Mouse (Mus musculus) layer of hippocampus, postnatal 25 days (tissue): Measurements from ENCODE around the gene Dnajb14. TPM values are rescaled to one million over a fixed set of nuclear protein-coding genes. Genes with fewer than 3 reads are reported as not detected.
A peak's percentile ranks its signal among the peaks of the same experiment; 100 is the strongest.
"Not testable (repeated sequence)": the region's sequence is repeated elsewhere in the genome, so short reads cannot be mapped to it uniquely, and the experiment has no call there.

Experiments used
- DNase-seq, 2 experiments: peaks; one replicate each; pipeline ENCODE4 v3.0.0; 2022; ENCODE audit warnings: mixed read lengths in 2 of 2, low spot score in 1 of 2; ENCODE audit errors: extremely low spot score in 1 of 2
- total RNA-seq, 2 experiments: library from RNA; stranded (reverse); gene quantifications; 2 replicates each; pipeline ENCODE4 v1.2.3; 2021

Gene Dnajb14
- total RNA-seq, 2 experiments from 2014 or later = 46.1 to 50.5 TPM

DNA sequence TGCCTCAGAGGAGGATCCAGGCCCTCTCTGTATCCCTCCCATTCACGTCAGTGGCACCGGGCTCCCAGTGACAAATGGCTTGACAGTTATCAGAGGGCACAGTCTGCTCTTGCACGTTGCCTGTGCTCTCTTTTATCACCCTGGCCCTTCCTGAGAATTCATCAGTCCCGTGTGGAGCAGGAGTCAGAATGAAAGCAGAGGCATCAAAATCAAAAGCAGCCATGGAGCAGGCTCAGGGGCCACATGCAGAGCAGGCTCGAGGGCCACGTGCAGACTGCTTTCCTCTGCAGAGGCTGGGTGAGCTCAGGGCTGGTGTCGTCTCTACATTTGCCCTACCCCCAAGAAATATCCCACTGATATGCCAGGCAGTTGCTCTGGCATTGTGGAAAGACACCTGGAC is 84.3 kb downstream of the Dnajb14 start:
- DNase-seq = no peak

DNA sequence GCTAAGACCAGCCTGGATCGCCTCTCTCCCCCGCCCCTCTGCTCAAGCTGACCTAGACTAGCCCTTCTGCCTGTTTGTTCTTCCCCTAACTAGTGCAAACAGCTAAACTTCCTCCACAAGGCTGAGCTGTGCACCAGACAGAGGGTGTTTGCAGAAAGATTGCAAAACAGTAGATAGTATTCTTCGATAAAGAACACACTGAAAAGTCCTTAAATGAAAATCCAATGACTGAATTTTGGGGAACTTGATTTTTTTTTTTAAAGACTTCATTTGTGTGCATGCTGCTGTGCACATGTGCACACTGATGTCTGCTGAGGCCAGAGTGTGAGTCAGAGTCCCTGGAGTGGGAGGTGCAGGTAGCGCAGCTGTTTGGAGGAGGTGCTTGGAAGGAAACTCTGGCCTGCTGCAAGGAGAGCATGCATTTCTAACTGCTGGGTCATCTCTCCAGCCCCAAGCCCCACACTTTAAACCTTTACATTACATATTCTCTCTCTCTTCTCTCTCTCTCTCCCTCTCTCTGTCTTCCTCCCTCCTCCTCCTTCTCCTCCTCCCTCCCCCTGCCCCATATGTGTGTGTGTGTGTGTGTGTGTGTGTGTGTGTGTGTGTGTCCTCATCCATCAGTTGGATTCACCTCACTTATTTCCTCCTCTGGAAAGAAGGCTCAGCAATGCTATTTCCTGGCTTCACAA is 84.9 kb downstream of the Dnajb14 start:
- no peak for DNase-seq

DNA sequence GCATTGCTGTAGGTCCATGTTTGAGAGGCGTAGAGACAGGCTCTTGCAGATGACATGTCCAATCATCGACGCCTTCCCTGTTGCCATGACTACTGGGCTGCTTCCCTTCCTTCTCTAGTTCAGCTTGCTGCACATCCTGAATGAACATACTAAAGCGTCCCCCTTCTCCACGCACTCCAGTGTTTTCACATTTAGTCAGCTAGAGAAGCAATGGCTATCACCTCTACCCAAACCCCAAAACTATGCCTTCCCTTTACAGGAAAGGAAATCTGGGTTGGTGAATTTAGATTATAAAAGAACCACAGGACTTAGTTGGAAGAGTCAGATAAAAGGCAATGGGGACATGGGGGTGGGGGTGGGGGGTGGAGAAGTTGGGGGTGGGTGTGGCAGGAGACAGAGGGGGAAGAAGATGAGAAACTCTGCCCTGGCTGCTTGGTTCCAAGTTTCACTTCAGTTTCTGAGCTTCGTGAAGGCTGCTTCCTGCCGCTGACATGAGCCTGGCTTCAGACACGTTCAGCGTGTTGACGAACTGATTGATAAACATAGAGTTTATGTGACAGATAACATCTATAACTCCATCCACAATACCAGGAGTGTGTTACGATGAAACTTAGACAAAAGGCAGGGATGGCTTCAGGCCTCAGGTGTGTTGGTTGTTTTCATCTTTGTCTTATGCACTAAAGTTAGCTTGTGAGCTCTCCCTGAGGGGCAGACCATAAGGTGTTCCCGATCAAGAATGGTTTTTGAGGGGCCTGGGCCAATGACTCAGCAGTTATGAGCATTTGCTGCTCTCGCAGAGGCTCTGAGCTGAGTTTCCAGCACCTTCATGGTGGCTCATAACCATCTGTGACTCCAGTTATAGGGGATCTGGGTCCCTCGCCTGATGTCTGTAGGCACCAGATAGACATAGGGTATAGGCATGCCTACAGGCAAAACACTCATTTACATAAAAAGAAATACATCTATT is 85.7 kb downstream of the Dnajb14 start:
- DNase-seq = peak in 1 of 2 experiments; percentile 40

DNA sequence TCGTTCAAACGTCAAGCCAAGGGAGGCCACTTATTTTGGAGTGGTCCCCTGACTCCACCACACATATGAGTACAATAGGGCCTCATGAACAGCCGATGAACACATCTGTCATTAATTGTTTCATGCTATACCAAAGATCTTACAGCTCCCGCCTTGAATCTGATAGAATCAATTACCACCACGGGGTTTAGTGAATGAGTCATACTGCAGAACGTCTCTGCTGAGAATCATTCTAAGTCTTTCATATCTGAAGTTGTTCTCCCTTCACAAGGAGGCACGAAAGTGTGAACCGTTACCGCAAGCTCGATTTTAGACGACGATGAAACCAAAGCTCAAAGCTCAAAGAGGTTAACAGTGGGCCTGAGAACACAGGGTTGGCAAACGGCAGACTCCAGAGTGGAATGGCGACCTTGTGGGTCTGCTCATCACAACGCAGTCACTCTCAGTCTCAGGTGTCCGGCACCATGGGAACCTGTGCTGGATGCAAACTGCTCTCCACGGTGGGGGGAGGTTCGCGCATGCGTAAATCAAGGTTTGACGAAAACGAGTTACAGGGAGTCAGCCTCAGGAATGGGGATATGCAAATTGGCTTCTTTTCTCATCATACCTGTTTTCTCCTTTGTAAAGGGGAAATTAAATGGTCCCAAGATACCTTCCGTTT is 86.9 kb downstream of the Dnajb14 start:
- no peak for DNase-seq

DNA sequence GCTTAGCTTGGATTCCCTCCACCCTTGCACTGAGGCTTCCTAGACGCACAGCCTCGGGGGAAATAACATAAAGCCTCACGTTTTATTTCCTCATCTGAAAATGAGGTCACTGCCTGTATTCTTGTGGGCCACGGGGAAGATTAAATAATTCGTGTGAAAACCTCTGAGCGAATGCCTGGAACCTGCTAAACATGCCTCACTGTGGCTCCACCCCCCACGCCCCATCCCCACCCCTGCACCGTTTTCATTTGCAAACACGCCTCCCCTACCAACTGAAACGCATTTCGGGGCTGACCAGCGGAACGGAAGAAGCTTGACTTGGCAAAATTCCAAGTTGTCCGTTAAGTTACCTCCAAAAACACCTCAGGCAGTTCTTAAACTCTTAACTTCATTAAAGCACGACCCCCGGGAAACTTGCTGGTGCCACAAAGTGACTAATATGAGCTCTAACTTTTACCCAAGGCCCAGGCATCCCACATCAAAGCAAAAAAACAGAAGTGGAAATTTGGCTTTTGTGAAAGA is 88.1 kb downstream of the Dnajb14 start:
- DNase-seq = no peak

DNA sequence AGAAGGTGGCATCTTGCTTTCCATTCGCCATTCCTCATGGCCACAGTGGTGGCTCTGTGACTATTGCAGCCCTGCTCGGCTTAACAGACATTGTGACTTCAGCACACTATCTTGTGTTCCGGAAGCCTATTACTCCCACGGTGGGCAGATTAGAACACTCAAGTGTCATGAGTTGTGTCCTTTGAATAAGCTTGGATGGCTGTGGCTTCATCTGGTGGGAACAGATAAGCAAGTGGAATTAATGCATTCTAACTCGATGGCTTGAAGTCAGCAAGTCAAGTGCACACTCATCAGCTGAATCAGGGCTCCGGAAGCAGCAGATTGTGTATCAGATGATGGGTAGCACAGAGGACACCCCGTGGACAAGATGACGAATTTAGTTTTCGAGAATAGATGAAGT is 90.4 kb downstream of the Dnajb14 start:
- DNase-seq = no peak

DNA sequence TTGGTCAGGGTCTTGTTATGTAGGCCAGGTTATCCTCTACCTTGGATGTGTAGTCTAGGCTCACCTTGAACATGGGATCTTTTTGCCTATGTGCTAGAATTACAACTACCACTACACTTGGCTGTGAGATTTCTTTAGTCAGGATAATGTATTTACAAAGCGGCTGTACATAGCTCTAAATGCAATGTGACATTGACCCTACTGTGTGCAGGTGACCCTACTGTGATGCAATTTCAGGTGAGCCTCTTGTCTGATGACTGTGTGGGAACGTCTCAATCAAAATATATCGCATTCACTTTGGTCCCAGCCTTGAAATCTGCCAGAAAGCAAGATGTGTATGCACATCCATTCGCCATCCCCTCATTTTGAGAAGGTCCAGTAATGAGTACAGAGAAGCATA is 90.9 kb downstream of the Dnajb14 start:
- DNase-seq = no peak

DNA sequence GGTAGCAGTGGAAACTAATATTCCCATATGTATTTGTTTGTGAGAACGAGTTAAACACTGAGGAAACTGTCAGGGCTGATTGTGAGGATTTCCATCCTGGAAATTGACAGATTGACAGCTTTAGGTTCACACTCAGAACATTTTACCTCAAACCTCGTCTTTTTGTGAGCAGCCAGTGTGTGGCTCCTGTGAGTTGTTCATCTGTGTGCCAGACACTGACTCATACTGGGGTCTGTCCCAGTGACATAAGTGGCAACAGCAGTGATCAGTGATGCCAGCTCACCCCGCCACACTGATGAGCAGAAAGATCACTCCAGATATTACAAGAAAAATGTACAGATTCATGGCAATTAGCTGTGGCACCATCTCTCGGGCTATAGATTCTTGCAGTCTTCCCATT is 92.0 kb downstream of the Dnajb14 start:
- no peak for DNase-seq

DNA sequence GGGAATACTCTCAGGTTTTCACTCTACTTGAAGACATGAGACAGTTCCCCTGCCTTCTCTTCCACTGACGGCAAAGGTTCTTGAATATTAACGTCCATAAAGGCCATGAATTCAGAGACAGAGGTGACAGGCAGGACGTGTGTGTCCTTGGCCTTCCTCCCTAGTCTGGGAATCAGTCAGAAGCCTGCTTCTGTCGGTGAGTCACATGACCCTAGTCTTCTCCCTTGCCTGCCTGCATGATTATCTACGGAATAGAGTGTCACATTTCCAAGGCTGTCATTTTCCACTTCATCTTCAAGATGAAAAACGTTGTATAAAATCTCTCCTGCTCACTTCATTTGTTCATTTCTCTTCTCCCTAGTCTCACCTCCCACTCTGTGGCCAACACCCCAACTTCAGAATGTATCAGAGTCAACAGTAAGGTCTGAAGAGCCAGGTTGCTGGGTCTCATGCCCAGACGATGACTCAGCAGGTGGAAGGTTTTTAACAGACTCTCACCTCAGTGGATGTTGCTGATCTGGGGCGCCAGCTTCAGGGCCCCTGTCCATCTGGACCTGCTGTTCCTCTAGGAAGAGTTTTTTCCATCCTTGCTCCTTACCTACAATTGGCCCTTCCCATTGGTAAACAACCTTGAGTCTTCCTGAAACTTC is 94.4 kb downstream of the Dnajb14 start:
- no peak for DNase-seq

DNA sequence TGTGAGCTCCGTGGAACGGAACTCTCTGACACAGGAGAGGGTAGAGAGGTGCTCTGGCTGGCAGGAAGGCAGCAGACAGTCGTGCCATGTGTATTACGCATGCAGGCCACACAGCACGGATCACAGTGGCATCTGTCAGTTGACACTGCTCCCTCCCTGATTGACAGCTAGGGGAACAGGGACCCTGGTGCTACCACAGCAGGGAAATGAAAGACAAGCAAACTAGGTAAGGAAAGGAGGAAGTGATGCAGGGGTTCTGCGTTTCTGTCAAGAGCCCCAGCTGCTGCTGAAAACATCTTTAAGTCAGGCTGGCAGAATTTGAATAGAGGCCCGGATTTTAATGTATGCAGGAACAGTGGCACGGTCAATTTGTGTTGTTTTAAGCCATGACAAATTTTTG is 96.0 kb downstream of the Dnajb14 start:
- DNase-seq = no peak

DNA sequence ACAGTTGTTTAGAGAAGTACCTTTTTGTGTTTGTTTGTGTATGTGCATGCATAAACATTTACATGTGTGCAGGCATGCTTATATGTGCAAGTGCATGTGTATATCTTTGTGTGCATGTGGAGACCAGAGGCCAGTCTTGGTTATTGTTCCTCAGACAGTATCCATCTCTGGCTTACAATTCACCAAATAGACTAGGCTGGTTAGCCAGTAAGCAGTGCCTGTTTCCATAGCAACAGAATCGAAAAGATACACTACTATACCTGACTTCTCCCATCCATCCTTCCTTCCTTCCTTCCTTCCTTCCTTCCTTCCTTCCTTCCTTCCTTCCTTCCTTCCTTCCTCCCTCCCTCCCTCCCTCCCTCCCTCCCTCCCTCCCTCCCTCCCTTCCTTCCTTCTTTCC is 96.5 kb downstream of the Dnajb14 start:
- DNase-seq = not testable (repeated sequence)

Other genes with a start within 250 kb of the Dnajb14 start
- gene Ddit4l, start 246.1 kb upstream of the Dnajb14 start, total RNA-seq = 10 to 100 TPM in 1 of 2 experiments, 1 to 10 TPM in 1; 9.2 to 11.8 TPM
- gene Gm21962, start 196.2 kb upstream of the Dnajb14 start, total RNA-seq = not detected
- 100 to 1,000 TPM; 141 to 151 TPM for gene H2afz, start 3.2 kb upstream of the Dnajb14 start, total RNA-seq
- 10 to 100 TPM; 66.3 to 69.6 TPM for gene Lamtor3, start 50.8 kb downstream of the Dnajb14 start, total RNA-seq
- gene Dapp1, start 113.9 kb downstream of the Dnajb14 start, total RNA-seq = 1 to 10 TPM; 4.3 to 6.7 TPM
- gene 1110002E22Rik, start 197.4 kb downstream of the Dnajb14 start, total RNA-seq = 1 to 10 TPM; 1.5 to 2.4 TPM
- gene Gm5105, start 199.7 kb downstream of the Dnajb14 start, total RNA-seq = under 1 TPM in 1 of 2 experiments, not detected in 1; 0.28 TPM